Mouse (Mus musculus): ENCODE results near the gene Zfp980. TPM values are rescaled to one million over a fixed set of nuclear protein-coding genes. Genes with fewer than 3 reads are reported as not detected.
"Not testable (repeated sequence)": the region's sequence is repeated elsewhere in the genome, so short reads cannot be mapped to it uniquely, and the experiment has no call there.

Gene Zfp980
- polyA plus RNA-seq, 1 experiment from 2014 or later, result not detected

DNA sequence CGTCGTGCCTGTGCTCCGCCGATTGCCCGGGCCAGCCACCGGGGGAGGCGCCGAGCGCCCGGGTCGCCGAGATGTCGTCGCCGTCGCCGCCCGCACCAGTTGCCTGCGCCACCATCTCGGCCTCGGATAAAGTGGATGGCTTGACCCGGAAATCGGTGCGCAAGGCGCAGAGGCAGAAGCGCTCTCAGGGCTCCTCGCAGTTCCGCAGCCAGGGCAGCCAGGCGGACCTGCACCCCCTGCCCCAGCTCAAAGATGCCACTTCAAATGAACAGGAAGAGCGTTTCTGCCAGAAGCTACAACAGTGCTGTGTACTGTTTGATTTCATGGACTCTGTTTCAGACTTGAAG, 75.1 kb downstream of the Zfp980 start:
- not testable (repeated sequence) for H3K27me3 ChIP-seq (ENCODE audit: insufficient read depth, low read length); H3K9me3 ChIP-seq (ENCODE audit: low read length); H3K9ac ChIP-seq (replicated peaks); DNase-seq; H3K27ac ChIP-seq (ENCODE audit: low read depth); H3K4me2 ChIP-seq (ENCODE audit: low read depth, low read length); H3K36me3 ChIP-seq (replicated peaks; ENCODE audit: insufficient read depth, low read length); H3K4me3 ChIP-seq (ENCODE audit: low read depth, low read length); ATAC-seq; H3K4me1 ChIP-seq (ENCODE audit: insufficient read depth)
- whole genome bisulfite sequencing (ENCODE audit: insufficient replicate concordance), result no CpG with 5 or more reads among the region's 30 CpGs

Other genes with a start within 250 kb of the Zfp980 start
- not detected in 2 replicates for gene Zfp990, start 159.9 kb upstream of the Zfp980 start, polyA plus RNA-seq (2015; fragmentation: Nextera tagmentation; extraction: Ambion mirVana)
- 1.2 and 1.4 TPM in 2 replicates for gene Gm13212, start 85.5 kb upstream of the Zfp980 start, polyA plus RNA-seq (2015; fragmentation: Nextera tagmentation; extraction: Ambion mirVana)
- gene Zfp986, start 198.1 kb downstream of the Zfp980 start, polyA plus RNA-seq (2015; fragmentation: Nextera tagmentation; extraction: Ambion mirVana), result not detected in 2 replicates

Measured in liver, postnatal 0 days (tissue).